Mouse (Mus musculus) MEL (cell line): Measurements from ENCODE around the gene Eif2b4.

Experiments
- BHLHE40 ChIP-seq: IDR thresholded peaks from 2 replicates; pipeline ENCODE4 v1.6.1; 2012; ENCODE audit warnings: low read depth, mild to moderate bottlenecking, inconsistent platforms, low read length, improper control_type of control experiment, borderline replicate concordance
- CHD1 ChIP-seq: IDR thresholded peaks from 2 replicates; pipeline ENCODE4 v1.6.1; 2012; ENCODE audit warnings: low read depth, mild to moderate bottlenecking, inconsistent platforms, low read length, improper control_type of control experiment
- CTCF ChIP-seq, 3 experiments: IDR thresholded peaks in 2 of 3; conservative IDR thresholded peaks in 1 of 3; 2 replicates each; pipeline ENCODE4 v1.5.1; 2011 to 2012; ENCODE audit warnings: low read length in 3 of 3, low read depth in 2 of 3, mild to moderate bottlenecking in 2 of 3, improper control_type of control experiment in 1 of 3, inconsistent platforms in 1 of 3, mixed read lengths in 1 of 3, moderate library complexity in 1 of 3; ENCODE audit not compliant: control insufficient read depth in 1 of 3, insufficient read depth in 1 of 3, poor library complexity in 1 of 3, severe bottlenecking in 1 of 3
- ELF1 ChIP-seq: IDR thresholded peaks from 2 replicates; pipeline ENCODE4 v1.6.1; 2014; ENCODE audit warnings: low read depth, mild to moderate bottlenecking, inconsistent platforms, low read length, improper control_type of control experiment, moderate library complexity
- GABPA ChIP-seq: IDR thresholded peaks from 2 replicates; pipeline ENCODE4 v1.6.1; 2012; ENCODE audit warnings: low read depth, mild to moderate bottlenecking, inconsistent platforms, low read length, improper control_type of control experiment, moderate library complexity
- MAFK ChIP-seq: IDR thresholded peaks from 2 replicates; pipeline ENCODE4 v1.6.1; 2011; ENCODE audit warnings: low read depth, mild to moderate bottlenecking, low read length, improper control_type of control experiment, borderline replicate concordance
- MAX ChIP-seq: IDR thresholded peaks from 2 replicates; pipeline ENCODE4 v1.6.1; 2011; ENCODE audit warnings: low read length, improper control_type of control experiment
- MEF2A ChIP-seq: IDR thresholded peaks from 2 replicates; pipeline ENCODE4 v1.6.1; 2014; ENCODE audit warnings: low read depth, mild to moderate bottlenecking, inconsistent platforms, low read length, improper control_type of control experiment; ENCODE audit not compliant: poor library complexity, insufficient replicate concordance, severe bottlenecking; ENCODE audit errors: extremely low read depth
- MXI1 ChIP-seq: IDR thresholded peaks from 2 replicates; pipeline ENCODE4 v1.6.1; 2011; ENCODE audit warnings: mild to moderate bottlenecking, low read depth, low read length, improper control_type of control experiment
- POLR2A ChIP-seq, 2 experiments: IDR thresholded peaks; 2 replicates each; pipeline ENCODE4 v1.6.1; 2011 to 2012; ENCODE audit warnings: low read length in 2 of 2, mild to moderate bottlenecking in 2 of 2, control low read depth in 1 of 2, improper control_type of control experiment in 1 of 2, low read depth in 1 of 2, moderate library complexity in 1 of 2; ENCODE audit not compliant: control insufficient read depth in 1 of 2, insufficient read depth in 1 of 2, poor library complexity in 1 of 2
- RAD21 ChIP-seq: IDR thresholded peaks from 2 replicates; pipeline ENCODE4 v1.6.1; 2011; ENCODE audit warnings: mild to moderate bottlenecking, low read depth, low read length, improper control_type of control experiment
- RCOR1 ChIP-seq: IDR thresholded peaks from 2 replicates; pipeline ENCODE4 v1.6.1; 2012; ENCODE audit warnings: low read depth, mild to moderate bottlenecking, inconsistent platforms, low read length, improper control_type of control experiment
- SIN3A ChIP-seq: IDR thresholded peaks from 2 replicates; pipeline ENCODE4 v1.6.1; 2012; ENCODE audit warnings: low read length, improper control_type of control experiment, inconsistent platforms
- ZKSCAN1 ChIP-seq: IDR thresholded peaks from 2 replicates; pipeline ENCODE4 v1.6.1; 2012; ENCODE audit warnings: low read depth, mild to moderate bottlenecking, inconsistent platforms, low read length, improper control_type of control experiment, moderate library complexity

DNA sequence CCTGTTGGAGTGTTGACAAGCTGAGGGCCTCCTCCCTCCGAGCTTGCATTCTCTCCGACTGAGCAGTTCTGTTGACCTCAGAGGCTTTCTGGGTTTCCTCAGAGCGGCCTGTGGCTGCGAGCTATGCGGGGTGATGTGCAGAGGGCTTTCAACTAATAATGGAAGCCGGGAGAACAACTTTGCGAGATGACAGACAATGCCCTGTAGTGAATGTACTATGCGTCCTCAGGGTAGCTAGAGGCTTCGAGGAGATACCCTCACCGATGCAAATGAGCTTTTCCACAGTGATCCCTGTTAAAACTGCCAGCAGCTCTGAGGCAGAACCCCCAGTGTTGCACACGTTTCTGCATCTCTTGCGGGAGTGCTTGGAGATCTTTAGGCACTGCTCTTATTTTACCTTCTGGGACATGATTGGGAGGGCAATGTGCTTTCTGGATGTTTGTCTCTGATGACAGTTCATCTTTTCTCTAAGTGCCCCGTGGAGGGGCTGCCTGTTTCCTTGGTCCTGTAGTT, 48.3 kb upstream of the Eif2b4 start:
- no peak for TF ChIP-seq RCOR1
- no peak for TF ChIP-seq ELF1
- no peak for TF ChIP-seq CTCF (IDR thresholded peaks at IDR 0.05 in 2 of 3, conservative IDR thresholded peaks at IDR 0.05 in 1 of 3; ENCODE audit: control insufficient read depth in 1 of 3, insufficient read depth in 1 of 3, low read depth in 2 of 3, low read length in 3 of 3, poor library complexity in 1 of 3, severe bottlenecking in 1 of 3)
- TF ChIP-seq RAD21, result no peak
- no peak for TF ChIP-seq GABPA
- TF ChIP-seq MAX, result no peak
- no peak for TF ChIP-seq POLR2A (IDR thresholded peaks at IDR 0.05; ENCODE audit: control insufficient read depth in 1 of 2, insufficient read depth in 1 of 2, low read depth in 1 of 2, low read length in 2 of 2, poor library complexity in 1 of 2)
- peak; percentile 74; the same call in 1 of the 2 replicates for TF ChIP-seq SIN3A
- no peak for TF ChIP-seq MEF2A
- TF ChIP-seq MXI1, result peak; percentile 68
- TF ChIP-seq BHLHE40, result no peak
- no peak for TF ChIP-seq ZKSCAN1
- TF ChIP-seq CHD1, result no peak
- no peak for TF ChIP-seq MAFK
